Mouse (Mus musculus) brain, embryonic 14.5 days (tissue): ENCODE measurements around the gene Dnajc22.

Experiments used
- CTCF ChIP-seq: fragments of 200-500 bp; IDR thresholded peaks from 2 replicates; pipeline ENCODE4 v1.5.1; 2012; ENCODE audit warnings: inconsistent platforms, mild to moderate bottlenecking, moderate library complexity, borderline replicate concordance; ENCODE audit not compliant: insufficient read depth, insufficient read length; ENCODE audit errors: extremely low read depth
- POLR2A ChIP-seq: fragments of 200-500 bp; IDR thresholded peaks from 2 replicates; pipeline ENCODE4 v1.6.1; 2012; ENCODE audit warnings: mild to moderate bottlenecking, inconsistent platforms, borderline replicate concordance; ENCODE audit not compliant: poor library complexity, insufficient read depth, insufficient read length, severe bottlenecking; ENCODE audit errors: extremely low read depth

DNA sequence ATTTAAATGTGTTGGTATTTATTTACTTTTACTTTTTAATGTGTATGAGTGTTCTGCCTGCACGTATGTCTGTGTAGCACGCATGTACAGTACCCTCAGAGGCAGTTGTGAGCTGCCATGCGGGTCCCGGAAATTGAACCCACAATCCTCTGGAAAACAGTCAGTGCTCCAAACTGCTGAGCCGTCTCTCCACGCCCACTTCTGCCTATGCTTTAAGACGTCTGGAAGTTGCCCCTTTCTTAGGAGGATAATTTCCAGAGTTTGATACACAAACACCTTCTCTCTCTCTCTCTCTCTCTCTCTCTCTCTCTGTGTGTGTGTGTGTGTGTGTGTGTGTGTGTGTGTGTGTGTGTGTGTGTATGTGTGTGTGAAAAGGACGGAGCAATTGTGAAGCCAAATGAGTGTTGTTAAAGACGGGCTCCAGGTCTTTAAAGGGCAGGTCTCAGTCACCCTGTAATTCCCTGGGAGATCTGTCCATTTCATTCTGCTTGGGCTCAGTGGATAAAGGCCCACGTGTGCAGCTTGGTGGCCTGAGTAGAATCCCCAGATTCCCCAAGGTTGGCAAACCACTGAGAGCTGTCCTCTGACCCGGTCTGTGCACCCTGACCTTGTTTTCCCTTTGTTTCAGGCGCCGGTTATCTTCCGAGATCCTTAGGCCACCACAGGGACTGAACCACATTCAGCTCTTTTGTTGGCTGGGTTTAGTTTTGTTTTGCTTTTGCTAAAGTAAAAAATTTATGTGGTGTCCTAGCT, 21.5 kb downstream of the Dnajc22 start:
- TF ChIP-seq CTCF (no peak), POLR2A (no peak)
